Mouse (Mus musculus): ENCODE measurements around the gene Vasp.

DNA sequence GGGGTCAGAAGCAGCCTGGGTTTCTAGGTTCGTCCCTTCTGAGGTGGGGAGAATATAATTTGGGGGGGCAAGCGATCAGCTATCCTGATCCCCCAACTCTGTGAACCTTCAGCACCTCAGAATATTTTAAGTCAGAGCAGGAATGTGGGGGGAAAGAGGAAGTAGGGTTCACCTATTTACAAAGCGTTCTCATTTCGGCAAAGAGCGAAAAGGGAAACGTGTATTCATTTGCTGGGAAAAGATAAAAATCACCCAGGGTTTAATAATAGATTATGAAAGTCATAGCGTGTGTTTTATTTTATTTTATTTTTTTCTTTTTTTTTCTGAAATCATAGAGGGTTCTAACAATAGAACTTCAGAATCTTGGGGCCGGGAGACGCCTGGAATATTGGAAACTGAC, 56.7 kb downstream of the Vasp start:
- TF ChIP-seq CTCF (IDR thresholded peaks at IDR 0.05; ENCODE audit: low read depth, low read length) (no peak), POLR2A (IDR thresholded peaks at IDR 0.05; ENCODE audit: borderline replicate concordance, low read depth, low read length) (no peak)

Measured in bone marrow macrophage, adult 2 months (primary cell).